Mouse (Mus musculus) heart, postnatal 25 days (tissue): ENCODE measurements around the gene Gpr84. TPM values are rescaled to one million over a fixed set of nuclear protein-coding genes. Genes with fewer than 3 reads are reported as not detected.

Experiments used
- DNase-seq: peaks from one replicate; pipeline ENCODE4 v3.0.0; 2022; ENCODE audit warnings: low spot score
- intact Hi-C: fragments of 180-260 bp; cut with DNase I; formaldehyde crosslinking; loops from one replicate; pipeline ENCODE4 v1.15.1; 2025
- total RNA-seq, 2 experiments: library from RNA; stranded (reverse); gene quantifications; 2 replicates each; pipeline ENCODE4 v1.2.3; 2021

The Gpr84 gene
- total RNA-seq, 2 experiments from 2014 or later: not detected

DNA sequence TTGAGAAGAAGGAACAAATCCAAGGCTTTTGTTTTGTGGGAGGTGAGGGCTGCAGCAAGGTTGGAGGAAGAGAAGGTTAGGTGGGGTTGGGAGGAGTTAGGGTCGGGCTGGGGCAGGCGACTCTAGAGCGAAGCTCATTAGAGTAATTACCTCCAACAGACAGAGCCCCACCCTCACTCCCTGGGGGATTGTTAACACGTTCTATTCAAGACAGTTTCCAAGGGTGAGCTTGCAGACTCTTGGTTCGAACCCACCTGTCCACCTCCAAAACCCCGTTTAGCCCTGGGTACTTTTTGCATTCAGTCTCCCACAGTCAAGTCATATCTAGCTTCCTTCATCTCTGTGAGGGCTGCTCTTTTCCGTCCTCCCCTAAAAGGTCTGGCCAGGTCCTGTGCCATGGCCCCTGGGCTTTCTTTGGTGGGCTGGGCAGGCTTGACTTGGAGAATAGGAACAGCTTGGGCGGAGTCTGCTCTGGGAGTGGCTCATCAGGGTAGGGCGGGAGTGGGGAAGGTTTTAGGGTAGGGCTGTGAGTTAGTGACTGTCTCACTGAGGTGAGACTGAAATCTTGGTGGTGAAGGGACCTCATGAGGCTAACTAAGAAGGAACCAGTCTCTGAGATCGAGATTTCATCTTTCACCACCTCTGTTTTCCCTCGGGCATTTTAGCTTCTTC lies 26.7 kb upstream of the Gpr84 start:
- DNase-seq: no peak
- intact Hi-C loops: no loop called here

DNA sequence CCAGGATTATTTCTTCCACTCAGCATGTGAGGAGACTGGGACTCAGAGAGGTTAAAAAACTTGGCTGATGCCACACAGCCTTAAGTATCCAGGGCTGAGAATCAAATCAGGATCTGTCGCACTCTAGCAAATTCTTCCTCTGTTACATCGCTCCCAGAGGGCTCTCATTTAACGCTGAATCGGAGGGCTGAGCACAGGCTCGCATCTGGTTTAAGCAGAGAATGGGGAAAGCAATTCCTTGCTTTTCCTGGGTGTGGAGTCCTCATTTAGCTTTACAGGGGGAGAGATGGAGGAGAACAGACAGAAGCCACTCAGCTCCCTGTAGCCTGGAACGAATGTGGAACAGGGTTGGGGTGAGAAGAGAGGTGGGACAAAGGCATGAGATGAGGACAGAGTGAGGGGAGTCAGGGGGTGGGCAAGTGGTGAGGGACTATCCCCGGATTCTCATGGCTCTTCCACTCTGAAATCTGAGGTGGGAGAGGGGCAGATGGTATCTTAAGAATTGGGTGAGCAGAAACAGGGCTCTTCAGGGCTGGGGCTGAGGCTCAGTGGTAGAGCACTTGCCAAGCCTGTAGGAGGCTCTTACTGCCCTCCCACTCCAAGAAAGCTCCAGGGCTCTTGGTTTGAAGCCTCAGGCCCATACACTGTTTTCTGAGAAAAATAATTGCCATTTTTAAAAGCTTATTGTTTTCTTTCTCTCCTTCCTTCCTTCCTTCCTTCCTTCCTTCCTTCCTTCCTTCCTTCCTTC lies 25.2 kb upstream of the Gpr84 start:
- intact Hi-C loops: no loop called here
- DNase-seq: no peak

DNA sequence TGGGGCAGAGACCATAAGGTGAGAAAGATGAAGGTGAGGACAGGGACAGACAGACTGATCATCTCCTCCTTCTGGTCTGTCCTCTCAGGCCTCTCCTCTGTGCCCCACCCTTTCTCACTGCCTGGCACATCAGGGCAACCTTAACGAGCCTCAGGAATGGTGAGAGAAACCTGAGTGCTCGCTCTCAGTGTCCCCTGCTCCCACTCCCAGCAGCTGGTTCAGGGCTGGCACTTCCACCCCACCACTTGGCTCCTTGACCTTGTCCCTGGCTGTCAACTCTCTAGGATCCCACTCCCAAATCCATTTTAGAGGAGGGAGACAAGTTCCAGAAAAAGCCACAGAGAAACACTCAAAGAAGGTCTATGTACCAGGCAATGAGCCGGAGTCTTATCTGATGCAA lies 24.6 kb upstream of the Gpr84 start:
- no peak for DNase-seq
- intact Hi-C loops: no loop called here

DNA sequence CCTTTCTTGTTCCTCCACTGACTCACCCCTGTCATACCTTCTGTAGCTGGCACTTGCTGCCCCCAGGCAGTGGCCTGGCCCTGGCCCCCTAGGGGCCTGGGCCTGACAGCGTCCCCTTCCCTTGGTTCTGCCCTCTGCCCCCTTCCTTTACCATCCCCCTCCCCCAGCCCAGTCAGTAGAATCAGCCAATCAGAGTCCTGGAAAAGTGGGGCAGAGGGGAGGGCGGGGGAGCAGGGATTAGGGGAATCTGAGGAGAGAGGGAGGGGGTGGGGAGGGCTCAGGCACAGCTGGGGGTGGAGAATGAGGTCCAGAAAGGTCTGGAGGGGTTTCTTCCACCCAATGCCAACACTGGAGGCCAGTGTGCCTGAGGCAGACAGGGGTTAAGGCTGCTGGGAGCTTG lies 23.8 kb upstream of the Gpr84 start:
- intact Hi-C loops: no loop called here
- DNase-seq: no peak

DNA sequence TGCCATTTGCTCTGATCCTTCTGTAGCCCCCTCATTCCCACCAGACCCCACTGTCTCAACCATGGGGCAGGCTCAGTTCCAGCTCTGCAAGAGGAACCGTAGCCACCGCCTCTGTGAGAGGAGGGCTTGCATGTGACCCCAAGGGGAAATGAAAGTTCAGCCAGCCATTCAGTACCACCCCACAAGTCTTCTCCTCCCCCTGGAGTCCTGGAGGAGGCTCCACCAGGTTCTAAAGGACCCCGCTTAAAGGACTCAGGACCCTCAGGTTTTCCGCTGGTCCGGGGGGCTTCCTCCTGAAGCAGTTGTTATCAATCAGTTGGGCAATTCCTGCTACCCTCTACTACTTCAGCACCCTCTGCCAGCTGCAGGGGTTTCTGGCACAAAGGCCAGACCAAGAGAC lies 23.3 kb upstream of the Gpr84 start:
- intact Hi-C loops: no loop called here
- DNase-seq: no peak

DNA sequence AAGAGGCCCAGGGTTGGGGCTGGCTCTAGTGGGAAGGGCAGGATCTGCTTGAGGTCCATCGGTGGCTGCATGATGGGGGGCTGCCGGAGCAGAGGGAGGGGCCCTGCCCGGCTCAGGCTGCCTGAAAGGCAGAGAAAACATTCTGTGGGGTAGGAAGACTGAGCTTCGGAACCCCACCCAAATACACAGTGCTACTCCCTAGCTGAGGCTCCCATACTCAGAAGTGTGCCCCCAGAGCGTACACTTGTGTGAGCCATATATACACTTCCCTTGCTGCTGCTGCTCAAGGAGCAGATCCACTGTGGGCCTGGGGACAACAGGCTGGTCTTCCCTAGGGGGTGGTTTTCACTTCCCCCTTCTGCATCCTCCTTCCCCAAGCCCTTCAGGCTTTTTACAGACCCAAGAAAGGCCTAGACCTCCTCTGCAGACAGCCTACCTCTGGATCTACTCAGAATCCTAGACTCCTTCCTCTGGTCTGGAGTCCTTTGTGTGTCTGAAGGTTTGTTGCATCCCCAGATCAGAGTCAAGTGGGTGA lies 22.7 kb upstream of the Gpr84 start:
- no peak for DNase-seq
- intact Hi-C loops: no loop called here

DNA sequence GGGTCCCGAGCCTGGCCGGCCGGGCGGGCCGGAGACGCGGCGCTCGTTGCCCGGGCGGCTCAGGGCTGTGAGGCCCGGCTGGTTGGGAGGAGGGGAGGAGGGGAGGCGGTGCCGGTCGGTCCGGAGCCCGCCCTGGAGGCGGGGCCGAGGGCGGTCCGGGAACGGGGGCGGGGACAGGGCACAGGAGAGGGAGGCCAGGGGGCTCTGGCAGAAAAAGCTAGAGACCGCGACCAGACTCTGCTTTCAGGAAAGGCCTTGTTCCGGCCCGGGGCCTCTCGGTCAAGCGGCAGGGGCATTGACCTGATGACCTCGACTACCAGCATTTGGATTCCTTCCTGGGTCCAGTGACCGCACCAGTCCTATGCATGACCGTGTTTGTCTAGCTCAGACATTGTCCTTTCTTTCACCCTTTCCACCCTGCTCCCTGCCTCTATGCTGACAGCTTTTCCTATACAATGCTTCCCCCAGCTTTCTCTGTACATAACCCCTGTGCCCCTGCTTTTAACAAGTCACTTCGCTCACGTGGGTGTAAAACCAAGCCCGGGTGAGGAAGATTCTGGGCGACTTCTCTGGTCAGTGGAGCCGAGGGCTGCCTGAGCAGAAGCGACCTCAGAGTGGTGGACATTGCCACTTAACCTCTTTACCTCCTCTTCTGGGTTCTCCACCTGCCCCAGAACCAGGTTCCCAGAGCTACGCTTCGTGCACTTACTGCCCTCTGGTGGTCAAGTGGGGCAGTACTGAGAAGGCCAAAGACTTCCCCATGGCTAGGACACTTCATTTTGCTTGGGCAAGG lies 13.2 kb upstream of the Gpr84 start:
- intact Hi-C loops: no loop called here
- DNase-seq: peak; percentile 81

DNA sequence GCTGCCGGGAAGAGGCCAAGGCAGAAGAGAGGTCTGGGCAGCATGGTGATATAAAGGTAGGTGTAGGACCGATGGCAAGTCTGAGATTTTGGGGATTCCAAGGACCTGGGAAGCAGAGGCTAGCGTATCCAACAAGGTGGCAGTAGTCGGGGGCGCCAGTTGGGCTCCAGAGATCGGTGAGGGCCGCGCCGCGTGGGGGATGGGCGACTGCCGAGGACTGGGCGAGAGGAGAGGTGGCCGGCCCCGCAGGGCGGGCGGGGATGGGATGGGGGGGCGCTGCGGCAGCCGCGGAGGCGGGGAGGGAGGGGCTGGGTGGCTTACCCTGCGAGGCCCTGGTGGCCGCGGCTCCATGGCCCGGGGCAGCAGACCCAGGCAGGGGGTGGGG lies 12.7 kb upstream of the Gpr84 start:
- intact Hi-C loops: no loop called here
- no peak for DNase-seq

DNA sequence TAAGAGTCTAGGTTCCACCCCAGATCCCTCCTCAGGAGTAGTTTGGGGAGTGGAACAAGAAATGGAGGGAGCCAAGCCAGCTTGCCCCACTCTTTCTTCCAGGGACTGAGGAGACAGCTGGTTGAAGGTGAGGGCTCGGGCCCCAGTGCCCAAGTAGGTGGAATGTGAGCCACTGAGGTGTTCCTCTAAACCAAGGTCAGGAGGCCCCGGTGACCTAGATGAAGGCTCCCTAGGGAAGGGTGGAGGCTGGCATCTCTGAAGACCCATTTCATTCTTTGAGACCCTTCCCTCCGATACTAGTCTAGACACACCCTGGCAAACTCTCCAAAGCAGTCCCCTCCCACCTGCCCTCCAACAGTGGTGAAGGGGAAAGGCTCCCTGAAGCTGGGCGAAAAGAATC lies 12.0 kb upstream of the Gpr84 start:
- intact Hi-C loops: no loop called here
- no peak for DNase-seq

DNA sequence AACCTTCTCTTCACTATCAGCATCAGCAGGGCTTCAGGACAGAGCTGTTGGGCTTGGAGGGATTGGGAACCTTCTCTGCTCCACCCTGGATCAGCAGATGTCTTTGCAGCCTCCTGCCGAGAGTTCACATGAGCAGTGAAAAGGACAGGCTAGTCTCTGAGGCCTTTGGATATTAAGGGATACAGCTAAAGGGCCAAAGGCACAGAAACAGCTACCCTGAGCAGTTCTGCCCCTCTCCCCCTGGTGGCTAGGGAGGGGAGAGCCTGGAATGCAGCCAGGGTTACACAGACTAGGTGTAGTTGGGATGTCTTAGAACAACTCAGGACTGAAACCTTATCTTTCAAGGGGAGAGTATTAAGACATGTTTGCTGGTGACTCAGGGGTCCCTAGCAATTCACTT lies 10.7 kb upstream of the Gpr84 start:
- no peak for DNase-seq
- intact Hi-C loops: no loop called here

DNA sequence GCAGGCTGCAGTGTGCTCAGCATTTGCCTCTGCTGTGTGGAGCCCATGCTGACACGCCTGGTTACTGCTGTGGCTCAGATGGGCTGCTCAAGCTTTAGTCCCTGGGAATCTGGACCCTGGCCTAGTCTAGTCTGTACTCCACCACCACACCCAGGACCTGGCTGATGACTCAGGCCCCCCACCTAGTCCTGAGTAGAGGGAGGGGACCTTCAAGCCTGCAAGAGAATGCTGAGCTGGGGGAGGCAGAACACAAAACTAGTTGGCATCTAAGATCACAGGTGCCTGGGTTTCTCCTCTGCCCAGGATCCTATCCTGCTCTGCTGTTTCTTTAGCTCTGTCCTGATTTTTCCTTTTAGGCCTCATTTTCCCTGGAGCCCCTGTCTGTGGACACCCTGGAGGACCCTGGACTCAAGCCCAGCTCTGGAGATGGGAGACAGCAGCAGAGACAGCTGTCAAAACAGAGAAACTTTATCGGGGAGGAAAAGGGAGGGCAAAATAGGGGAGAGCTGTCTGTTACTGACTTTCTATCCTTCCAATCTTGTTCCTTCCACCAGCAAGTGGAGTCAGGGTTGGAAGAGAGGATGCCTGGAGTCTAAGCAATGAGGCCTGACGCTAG lies 7.9 kb upstream of the Gpr84 start:
- peak; percentile 64 for DNase-seq
- intact Hi-C loops: loop anchor here (5.0 kb wide), 1 partner anchor 331 kb away; no protein-coding TSS in a partner anchor

DNA sequence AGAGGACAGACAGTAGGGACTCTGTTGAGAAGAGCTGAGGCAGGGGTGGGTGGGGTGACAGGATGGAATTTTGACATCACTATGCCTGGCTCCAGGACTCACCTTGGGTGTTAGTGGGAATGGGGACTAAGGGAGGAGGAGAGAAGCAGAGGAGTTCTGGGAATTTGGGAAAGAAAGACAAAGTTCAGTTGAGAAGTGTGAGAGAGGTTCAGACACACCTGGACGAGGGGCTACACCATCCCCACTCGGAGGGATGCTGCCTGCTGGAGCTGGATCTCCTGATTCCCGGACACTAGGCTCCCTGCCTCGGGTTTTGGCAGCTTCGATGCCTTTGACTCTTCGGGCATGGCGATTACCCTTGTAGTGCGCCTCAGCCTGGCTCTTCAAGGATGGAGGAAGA lies 7.3 kb upstream of the Gpr84 start:
- intact Hi-C loops: loop anchor here (5.0 kb wide), 1 partner anchor 330 kb away; no protein-coding TSS in a partner anchor
- DNase-seq: no peak

DNA sequence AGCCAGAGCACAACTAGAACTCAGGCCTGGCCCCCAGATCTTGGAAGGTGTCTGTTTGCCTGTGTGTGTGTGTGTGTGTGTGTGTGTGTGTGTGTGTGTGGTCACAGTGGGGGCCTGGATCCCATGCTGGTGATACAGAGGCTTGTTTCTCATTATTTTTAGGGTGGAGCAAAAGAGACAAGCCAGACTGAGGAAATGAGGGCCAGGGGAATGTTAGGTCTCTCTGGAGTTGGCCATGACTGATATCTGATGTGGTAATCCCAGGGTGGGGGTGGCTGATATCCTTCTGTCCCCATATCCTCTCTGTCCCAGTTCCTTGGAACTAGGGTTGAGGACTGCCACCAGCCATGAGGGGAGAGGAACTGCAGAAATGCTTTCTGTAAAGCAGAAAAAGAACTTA lies 6.7 kb upstream of the Gpr84 start:
- no peak for DNase-seq
- intact Hi-C loops: loop anchor here (5.0 kb wide), 1 partner anchor 330 kb away; no protein-coding TSS in a partner anchor

DNA sequence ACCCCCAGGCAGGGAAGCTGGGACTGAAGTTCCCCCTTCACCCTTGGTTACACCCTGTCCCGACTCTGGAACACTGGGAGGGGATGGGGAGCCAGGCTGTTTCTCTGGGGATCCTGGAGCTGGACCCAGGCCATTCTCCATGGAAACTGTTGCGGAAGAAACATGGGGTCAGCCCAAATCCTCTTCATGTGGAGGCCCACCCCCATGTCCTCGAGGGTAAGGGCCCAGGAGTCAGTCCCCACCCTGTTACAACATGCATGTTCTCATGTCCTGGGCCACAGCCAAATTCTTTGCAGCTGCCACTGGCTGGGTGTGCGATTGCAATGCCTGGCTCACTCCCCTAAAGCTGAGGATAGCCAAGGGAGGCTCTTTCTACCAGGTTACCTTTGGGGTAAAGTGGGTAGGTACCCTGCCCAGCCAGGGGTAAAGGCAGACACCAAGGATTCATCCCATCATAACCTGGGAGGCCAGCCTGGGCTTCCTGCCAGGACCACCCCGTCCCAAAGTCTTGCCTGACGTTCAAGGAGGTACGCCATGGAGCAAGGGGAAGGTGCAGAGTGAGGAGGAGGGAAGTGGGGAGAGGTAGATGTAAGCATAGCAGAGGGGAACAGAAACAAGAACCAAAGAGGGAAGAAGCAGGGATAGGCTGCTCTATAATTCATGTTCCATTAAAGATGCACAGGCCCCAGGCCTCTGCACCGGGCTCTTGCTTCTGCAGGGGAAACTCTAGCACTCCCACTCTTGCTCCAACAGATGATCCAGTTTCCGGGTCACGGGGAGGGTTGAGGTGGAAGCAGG lies 5.8 kb upstream of the Gpr84 start:
- DNase-seq: peak; percentile 82
- intact Hi-C loops: loop anchor here (5.0 kb wide), 1 partner anchor 329 kb away; no protein-coding TSS in a partner anchor

DNA sequence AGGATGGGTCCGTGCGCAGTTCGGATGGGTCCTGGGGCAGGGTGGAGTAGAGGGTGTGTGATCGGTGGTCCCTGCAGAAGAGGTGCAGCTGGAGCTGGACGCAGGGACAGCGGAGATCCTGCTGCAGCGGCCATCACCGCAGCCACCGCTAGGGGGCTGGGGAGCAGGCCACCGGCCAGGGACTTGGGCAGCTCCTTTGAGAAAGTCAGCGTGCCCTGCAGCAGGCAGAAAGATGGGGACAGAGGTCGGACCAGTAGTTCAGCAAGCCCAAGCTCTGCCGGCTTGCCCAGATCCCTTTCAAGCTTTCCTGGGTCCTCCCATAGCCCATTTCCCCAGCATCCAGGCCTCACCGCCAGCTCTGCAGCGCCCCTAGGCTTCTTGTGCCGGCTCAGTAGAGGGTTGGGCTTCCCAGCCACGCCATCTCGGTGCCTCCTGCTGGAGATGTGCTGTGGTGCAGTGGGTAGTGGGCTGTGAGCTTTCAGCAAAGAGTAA lies 4.6 kb upstream of the Gpr84 start:
- intact Hi-C loops: loop anchor here (5.0 kb wide), 1 partner anchor 328 kb away; no protein-coding TSS in a partner anchor

DNA sequence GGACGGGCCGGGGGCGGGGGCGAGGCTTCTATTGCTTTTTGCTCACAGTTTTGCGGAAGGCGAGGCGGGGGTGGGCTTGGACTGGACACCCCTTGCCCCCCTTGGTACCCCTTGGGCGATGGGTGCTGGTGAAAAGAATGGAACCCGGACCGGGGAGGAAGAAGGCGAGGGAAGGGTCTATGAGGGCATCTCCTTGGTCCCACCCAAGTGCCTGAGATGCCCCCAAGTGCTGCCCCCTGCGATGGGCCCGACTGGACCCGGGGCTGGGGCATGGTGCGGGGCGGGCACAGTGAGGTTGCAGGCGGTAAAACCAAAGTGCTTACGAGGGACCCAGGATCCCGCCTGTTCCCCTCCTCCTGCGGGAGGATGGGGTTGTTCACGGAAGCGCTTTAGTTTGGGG lies 3.8 kb upstream of the Gpr84 start:
- intact Hi-C loops: no loop called here

More for the DNA sequence above, 4.6 kb upstream of the Gpr84 start:
- DNase-seq: peak; percentile 49

DNA sequence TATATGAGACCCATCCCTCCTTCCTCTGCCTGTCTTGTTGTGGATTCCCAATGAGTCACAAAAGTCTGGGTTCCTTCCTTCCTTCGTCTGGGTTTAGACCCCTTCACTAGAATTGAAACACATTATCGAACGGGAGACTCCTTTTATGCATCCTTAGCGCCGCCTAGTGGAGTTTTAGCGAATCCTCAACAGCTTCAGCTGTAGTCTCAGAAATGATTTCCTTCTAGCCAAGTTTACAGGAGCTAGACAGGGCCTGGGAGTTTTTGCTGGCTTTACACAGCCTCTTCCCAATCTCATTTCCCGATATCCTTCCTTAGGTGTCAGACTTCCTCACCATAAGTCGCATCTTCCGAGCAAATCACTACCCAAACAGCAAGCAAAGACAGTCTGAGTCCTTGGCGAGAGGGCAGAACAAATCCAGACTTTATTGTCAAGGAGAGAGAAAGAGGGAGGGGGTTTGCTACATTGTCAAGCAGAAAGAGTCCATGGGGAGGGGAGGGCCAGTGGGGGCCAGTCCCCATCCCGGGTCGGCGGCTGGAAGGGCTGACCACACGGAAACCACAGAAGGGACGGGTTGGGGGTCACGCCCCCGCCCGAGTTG lies 3.2 kb upstream of the Gpr84 start:
- DNase-seq: no peak
- intact Hi-C loops: no loop called here

More for the DNA sequence above, 3.8 kb upstream of the Gpr84 start:
- DNase-seq: no peak

DNA sequence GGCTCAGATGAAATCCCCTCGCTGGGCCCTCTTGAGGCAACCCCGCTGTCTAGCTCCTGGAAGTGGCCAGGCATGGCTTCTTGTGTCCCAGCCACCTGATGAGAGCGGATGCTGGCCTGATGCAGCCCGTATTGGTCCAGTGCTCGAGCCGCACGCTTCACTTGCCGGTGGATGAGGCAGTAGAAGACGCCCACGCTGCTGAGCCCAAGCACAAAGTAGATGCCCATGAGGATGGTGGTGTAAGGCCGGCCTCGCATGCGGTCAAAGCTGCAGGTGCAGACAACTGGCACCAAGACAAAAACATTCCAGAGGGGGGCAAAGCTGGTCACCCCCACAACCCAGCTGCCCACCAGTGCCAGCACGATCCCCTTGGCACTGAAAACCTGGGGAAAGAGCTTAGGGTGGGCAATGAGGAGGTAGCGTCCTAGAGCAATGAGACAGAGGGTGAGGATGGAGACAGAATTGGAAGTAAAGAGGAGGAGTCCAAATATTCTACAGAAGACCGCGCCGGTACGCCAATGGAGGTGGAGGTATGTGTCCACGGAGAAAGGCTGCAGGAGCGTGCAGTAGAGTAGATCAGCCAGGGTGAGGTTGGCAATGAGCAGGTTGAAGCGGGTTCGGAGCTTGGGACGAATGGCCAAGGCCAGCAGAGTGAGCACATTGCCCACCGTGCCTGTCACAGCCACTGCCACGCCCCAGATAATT lies 1.4 kb downstream of the Gpr84 start:
- no peak for DNase-seq
- intact Hi-C loops: loop anchor here (5.0 to 10.0 kb wide), 2 partner anchors 54 to 107 kb away; partner anchors contain the start of gene Nfe2
